Mouse (Mus musculus) G1E (cell line): ENCODE data around the gene Cdk5rap2. TPM values are rescaled to one million over a fixed set of nuclear protein-coding genes. Genes with fewer than 3 reads are reported as not detected.
A peak's percentile ranks its signal among the peaks of the same experiment; 100 is the strongest.

ENCODE experiments used
- ATAC-seq: 2 replicates; pipeline ENCODE4 v1.8.0; 2016; ENCODE audit warnings: mild to moderate bottlenecking; ENCODE audit not compliant: insufficient number of reproducible peaks, poor library complexity, low FRiP score, severe bottlenecking; ENCODE audit errors: extremely low read depth
- DNase-seq: peaks from one replicate; pipeline ENCODE4 v3.0.0; 2012; ENCODE audit warnings: low spot score
- H3K27me3 ChIP-seq: 2 replicates; pipeline ENCODE4 v1.6.1; 2012; ENCODE audit warnings: mild to moderate bottlenecking, low read length, inconsistent platforms; ENCODE audit not compliant: insufficient read depth
- H3K36me3 ChIP-seq: replicated peaks from 2 replicates; pipeline ENCODE3; 2012; ENCODE audit warnings: mild to moderate bottlenecking, inconsistent platforms
- H3K4me1 ChIP-seq: 2 replicates; pipeline ENCODE4 v1.6.1; 2012; ENCODE audit warnings: low read depth, low read length, inconsistent platforms, mixed read lengths; ENCODE audit not compliant: insufficient read depth
- H3K4me3 ChIP-seq: 2 replicates; pipeline ENCODE4 v1.5.1; 2012; ENCODE audit warnings: low read depth, mild to moderate bottlenecking, inconsistent platforms, low read length, moderate library complexity, mixed read lengths
- H3K9me3 ChIP-seq: replicated peaks from 2 replicates; pipeline ENCODE4 v1.6.1; 2012; ENCODE audit warnings: inconsistent platforms
- CTCF ChIP-seq: IDR thresholded peaks from 2 replicates; pipeline ENCODE4 v1.5.1; 2012; ENCODE audit warnings: low read depth, low read length, inconsistent platforms, mixed read lengths
- GATA1 ChIP-seq: IDR thresholded peaks from 2 replicates; pipeline ENCODE4 v1.6.1; 2012; ENCODE audit warnings: borderline replicate concordance, low read length, inconsistent platforms, mixed read lengths
- GATA2 ChIP-seq: IDR thresholded peaks from 2 replicates; pipeline ENCODE4 v1.6.1; 2012; ENCODE audit warnings: low read depth, low read length, inconsistent platforms, borderline replicate concordance
- POLR2AphosphoS5 ChIP-seq: IDR thresholded peaks from 2 replicates; pipeline ENCODE4 v1.6.1; 2012; ENCODE audit warnings: low read depth, low read length, inconsistent platforms; ENCODE audit not compliant: insufficient replicate concordance
- TAL1 ChIP-seq: conservative IDR thresholded peaks from 2 replicates; pipeline ENCODE4 v1.6.1; 2012; ENCODE audit warnings: low read depth, low read length, inconsistent platforms, mixed read lengths
- polyA plus RNA-seq: library from polyadenylated mRNA; stranded (reverse); fragments of >175 nt; gene quantifications from 2 replicates; pipeline ENCODE4 v1.2.3, GENCODE M21; 2012
- total RNA-seq, 2 experiments: library from RNA; stranded (forward) in 1 of 2; stranded (reverse) in 1 of 2; fragments of 200-1000 nt in 1 of 2; fragments of >200 nt in 1 of 2; fragmentation: Nextera tagmentation in 1 of 2; gene quantifications; 2 replicates each; pipeline ENCODE4 v1.2.3; 2014 to 2017

Gene Cdk5rap2
- 23.5 and 39.9 TPM in 2 replicates for total RNA-seq (2014; fragmentation: Nextera tagmentation)
- 28.1 and 29.3 TPM in 2 replicates for total RNA-seq (2017)
- polyA plus RNA-seq: 3.4 and 5.6 TPM in 2 replicates

DNA sequence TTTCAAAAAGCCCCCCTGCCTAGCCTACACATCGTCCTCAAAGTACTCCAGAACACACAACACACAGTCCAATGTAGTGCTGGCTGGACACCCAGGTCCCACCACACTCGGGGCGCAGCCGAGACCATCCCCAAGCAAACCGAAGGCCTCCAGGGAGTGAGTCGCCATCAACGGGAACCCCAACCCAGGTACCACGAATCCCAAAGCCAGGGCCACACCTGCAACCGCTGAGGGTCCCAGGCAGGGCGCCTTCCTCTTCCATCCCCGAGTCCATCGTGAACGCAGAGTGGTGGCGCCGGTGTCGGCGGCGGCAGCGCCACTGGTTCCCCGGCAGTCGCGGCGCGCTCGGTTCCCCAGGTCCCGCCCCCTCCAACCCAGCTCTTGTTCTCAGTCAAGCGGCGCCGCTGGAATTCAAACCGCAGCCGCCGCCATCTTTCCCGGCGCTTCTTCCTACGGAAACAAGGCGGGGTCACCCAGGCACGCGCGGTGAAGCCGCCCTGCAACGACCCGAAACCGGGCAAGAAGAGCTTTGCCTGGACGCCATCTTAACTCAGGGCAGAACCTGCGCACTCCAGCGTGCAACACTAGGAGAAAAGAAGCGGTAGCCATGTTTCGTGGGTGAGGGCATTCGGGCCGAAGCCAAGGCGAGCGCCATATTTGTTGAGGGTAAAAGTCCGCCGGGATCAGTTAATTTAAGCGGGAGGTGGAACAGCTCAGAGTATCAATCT is at the start of gene Cdk5rap2:
TSS of gene Cdk5rap2 (minus strand) at position 450 of the 728 bp plus-strand sequence.
- Histone ChIP-seq H3K36me3 (peaks cover 21% of the 10 kb centered on the region), H3K9me3 (no peaks in the 10 kb centered on the region), H3K4me1 (peaks cover 9% of the 10 kb centered on the region), H3K27me3 (no peaks in the 10 kb centered on the region), H3K4me3 (peak within 1 kb of the TSS; percentile 92)
- peak; percentile 72 for DNase-seq
- no peak for TF ChIP-seq TAL1
- no peak for TF ChIP-seq CTCF
- TF ChIP-seq GATA2: no peak
- no peak for TF ChIP-seq POLR2AphosphoS5
- no peak for TF ChIP-seq GATA1
- ATAC-seq: peak; percentile 97

DNA sequence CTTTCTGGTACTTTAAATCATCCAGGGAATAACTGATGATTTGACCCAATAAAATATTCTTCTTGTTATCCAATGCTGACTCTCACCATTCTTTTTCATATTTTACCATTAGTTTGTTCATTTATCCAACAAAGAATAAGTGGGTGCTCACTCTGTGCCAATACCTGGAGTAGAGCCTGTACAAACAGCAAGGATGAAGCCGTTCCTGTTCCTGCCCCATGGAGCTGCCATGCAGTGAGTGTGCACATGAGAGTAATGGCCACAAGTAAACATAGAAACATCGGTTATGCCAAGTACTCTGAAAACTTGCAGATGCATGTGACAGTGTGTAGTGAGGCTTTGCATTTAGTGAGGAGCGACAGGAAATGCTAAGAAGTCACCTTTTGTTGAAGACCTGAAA is 41.9 kb upstream of the Cdk5rap2 start:
- Histone ChIP-seq H3K9me3 (no peaks in the 10 kb centered on the region), H3K36me3 (no peaks in the 10 kb centered on the region)
- no peak for ATAC-seq

DNA sequence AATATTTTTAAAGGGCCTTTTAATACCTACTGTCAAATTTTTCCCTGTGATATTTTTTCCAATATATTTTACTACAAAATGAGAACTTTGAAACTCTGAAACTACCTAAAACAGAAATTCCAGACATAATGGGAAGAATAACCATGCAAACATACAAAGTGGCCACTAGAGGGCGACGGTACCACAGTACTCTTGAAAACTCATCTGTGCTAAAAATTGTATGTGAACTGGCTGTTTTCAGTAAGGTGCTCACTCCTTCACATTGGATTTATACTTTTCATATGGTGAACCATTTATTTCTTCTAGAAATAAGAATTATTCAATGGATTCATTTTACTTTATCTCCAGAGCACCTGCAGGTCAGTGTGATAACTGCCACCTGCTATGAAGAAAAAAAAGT is 41.5 kb upstream of the Cdk5rap2 start:
- Histone ChIP-seq H3K27me3 (no peaks in the 10 kb centered on the region), H3K4me3 (no peak overlapping the region), H3K9me3 (no peaks in the 10 kb centered on the region), H3K36me3 (no peaks in the 10 kb centered on the region), H3K4me1 (no peaks in the 10 kb centered on the region)
- peak; percentile 1 for DNase-seq
- peak; percentile 40; the same call in 1 of the 2 replicates for ATAC-seq
- TF ChIP-seq TAL1 (no peak), CTCF (peak; percentile 67)

More for the DNA sequence above, 41.9 kb upstream of the Cdk5rap2 start:
- TF ChIP-seq CTCF: no peak
- TF ChIP-seq POLR2AphosphoS5: no peak
- no peak for TF ChIP-seq GATA2
- no peak for TF ChIP-seq TAL1
- no peak for TF ChIP-seq GATA1
- Histone ChIP-seq H3K27me3 (no peaks in the 10 kb centered on the region), H3K4me1 (no peaks in the 10 kb centered on the region), H3K4me3 (no peak overlapping the region)
- no peak for DNase-seq

DNA sequence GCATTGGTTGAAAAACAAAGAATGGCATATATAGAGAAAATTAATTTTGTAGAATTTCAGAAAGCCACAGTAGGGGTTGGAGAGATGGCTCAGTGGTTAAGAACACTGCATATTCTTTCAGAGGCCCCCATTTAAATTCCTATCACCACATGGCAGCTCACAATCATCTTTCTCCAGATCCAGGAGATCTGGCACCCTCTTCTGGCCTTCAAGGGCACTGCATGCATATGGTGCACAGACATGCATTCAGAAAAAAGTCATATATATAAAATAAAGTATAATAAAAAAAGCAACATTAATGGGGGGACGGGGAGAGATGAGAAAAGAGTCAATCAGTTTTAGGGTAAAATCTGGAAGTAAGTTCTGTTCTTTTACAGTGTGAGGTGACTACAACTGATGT is 39.4 kb upstream of the Cdk5rap2 start:
- DNase-seq: no peak
- no peak for ATAC-seq

DNA sequence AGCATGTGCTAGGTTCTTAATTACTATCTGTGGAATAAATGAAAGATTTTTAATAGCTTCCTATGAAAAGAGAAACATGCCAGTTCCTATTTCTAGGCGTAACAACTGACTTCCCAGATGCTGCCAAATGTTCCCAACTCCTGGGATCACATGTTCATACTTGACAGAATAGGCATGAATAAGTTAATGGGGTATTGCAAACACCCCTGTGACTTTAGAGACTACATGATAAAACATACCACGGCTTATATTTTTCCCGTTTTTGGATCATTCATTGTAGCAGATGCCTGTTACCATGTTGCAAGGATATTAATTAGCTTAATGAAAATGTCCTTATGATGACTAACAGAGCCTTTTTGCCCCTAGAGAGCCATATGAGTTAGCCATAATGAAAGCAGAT is 36.5 kb upstream of the Cdk5rap2 start:
- ATAC-seq: no peak
- H3K9me3 ChIP-seq: no peaks in the 10 kb centered on the region

More for the DNA sequence above, 39.4 kb upstream of the Cdk5rap2 start:
- Histone ChIP-seq H3K4me3 (no peak overlapping the region), H3K36me3 (no peaks in the 10 kb centered on the region), H3K4me1 (no peaks in the 10 kb centered on the region), H3K27me3 (no peaks in the 10 kb centered on the region), H3K9me3 (no peaks in the 10 kb centered on the region)
- TF ChIP-seq POLR2AphosphoS5: no peak
- TF ChIP-seq CTCF: no peak
- TF ChIP-seq GATA2: no peak
- no peak for TF ChIP-seq GATA1
- TF ChIP-seq TAL1: no peak

DNA sequence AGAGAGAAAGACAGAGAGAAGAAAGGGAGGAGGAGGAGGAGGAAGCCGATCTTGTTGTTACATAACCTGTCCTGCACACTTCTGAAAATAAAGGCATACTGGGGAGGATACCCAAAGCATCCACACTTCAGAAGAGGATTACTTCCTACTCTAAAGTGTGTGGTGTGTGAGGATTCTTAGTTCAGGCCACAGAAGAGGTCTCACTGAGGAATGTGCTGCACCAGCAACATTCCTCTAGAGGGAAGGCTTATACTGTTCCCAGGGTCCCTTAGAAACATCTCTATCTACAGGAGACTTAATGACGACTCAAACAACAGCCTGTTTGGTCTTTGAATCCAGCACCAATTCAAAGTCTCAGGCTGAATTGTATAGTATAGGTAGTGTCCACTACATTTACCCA is 10.0 kb upstream of the Cdk5rap2 start:
- ATAC-seq: no peak
- TF ChIP-seq GATA1 (no peak), CTCF (no peak), GATA2 (no peak), TAL1 (no peak), POLR2AphosphoS5 (no peak)

More for the DNA sequence above, 36.5 kb upstream of the Cdk5rap2 start:
- TF ChIP-seq GATA1 (no peak), TAL1 (no peak), GATA2 (no peak), POLR2AphosphoS5 (no peak), CTCF (no peak)
- Histone ChIP-seq H3K36me3 (no peaks in the 10 kb centered on the region), H3K27me3 (no peaks in the 10 kb centered on the region), H3K4me1 (no peaks in the 10 kb centered on the region), H3K4me3 (no peak overlapping the region)
- no peak for DNase-seq

DNA sequence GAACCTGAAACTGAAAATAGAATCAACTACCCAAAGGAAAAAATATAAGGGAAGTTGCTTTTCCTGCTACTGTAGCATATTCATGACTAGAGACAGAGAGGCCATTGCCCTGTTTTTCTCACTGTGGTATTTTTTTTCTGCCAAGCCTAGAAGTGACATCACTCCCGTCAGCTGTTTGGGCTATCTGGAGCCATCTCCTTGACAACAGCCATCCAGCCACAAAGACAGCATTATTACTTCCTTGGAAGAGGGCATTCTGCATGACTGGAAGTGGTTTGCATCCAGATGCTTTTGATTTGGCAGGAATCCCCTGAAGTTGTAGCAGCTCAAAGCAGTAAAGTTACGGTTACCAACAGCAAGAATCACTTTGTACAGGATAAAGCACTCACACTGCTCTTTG is 1.9 kb upstream of the Cdk5rap2 start:
- ATAC-seq: no peak
- DNase-seq: no peak
- Histone ChIP-seq H3K4me3 (no peak overlapping the region), H3K36me3 (peaks cover 13% of the 10 kb centered on the region), H3K4me1 (peaks cover 9% of the 10 kb centered on the region), H3K27me3 (no peaks in the 10 kb centered on the region), H3K9me3 (no peaks in the 10 kb centered on the region)
- no peak for TF ChIP-seq CTCF
- TF ChIP-seq POLR2AphosphoS5: no peak
- no peak for TF ChIP-seq GATA2
- no peak for TF ChIP-seq TAL1
- TF ChIP-seq GATA1: no peak

More for the DNA sequence above, 10.0 kb upstream of the Cdk5rap2 start:
- Histone ChIP-seq H3K36me3 (no peaks in the 10 kb centered on the region), H3K9me3 (no peaks in the 10 kb centered on the region), H3K27me3 (no peaks in the 10 kb centered on the region), H3K4me1 (no peaks in the 10 kb centered on the region), H3K4me3 (no peak overlapping the region)
- no peak for DNase-seq
